Mouse (Mus musculus): ENCODE data around the gene Cenpb.

DNA sequence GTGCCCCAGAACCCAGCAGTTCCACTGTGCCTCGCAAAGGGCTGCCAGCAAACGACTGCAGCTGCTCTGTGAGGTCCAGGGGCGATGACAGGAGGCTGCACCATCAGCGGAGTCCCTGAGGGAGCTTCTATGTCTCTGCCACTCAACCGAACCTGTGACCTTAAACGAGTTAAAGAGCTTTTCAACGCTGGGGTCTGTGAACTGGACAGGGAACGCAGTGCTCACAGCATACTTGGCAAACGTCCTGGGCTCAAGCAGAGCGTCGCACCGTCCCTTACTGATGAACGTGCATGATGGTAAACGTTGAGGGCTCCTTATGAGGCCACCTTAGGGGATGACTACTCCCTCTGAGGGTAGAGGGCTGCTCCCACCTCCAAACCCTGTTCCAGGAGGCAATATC is 6.5 kb upstream of the Cenpb start:
- no peak for TF ChIP-seq CTCF (IDR thresholded peaks at IDR 0.05; ENCODE audit: control insufficient read depth, insufficient read depth, low read length)
- no peak for TF ChIP-seq POLR2A (IDR thresholded peaks at IDR 0.05; ENCODE audit: borderline replicate concordance, control insufficient read depth, low read depth, low read length)

All from bone marrow, adult 2 months (tissue).